Mouse (Mus musculus) hindbrain, embryonic 10.5 days (tissue): ENCODE data around the gene Cela2a. TPM values are rescaled to one million over a fixed set of nuclear protein-coding genes. Genes with fewer than 3 reads are reported as not detected.
"Not testable (repeated sequence)": the region's sequence is repeated elsewhere in the genome, so short reads cannot be mapped to it uniquely, and the experiment has no call there.

Source experiments
- DNase-seq: peaks from one replicate; pipeline ENCODE4 v3.0.0-alpha.2; 2017; ENCODE audit warnings: low spot score
- H3K27ac ChIP-seq: fragments of 300-500 bp; sonication (generic); 2 replicates; pipeline ENCODE4 v1.5.1; 2016; ENCODE audit warnings: mild to moderate bottlenecking, moderate library complexity
- H3K27me3 ChIP-seq: fragments of 300-500 bp; sonication (generic); 2 replicates; pipeline ENCODE4 v1.6.1; 2016; ENCODE audit warnings: mild to moderate bottlenecking; ENCODE audit not compliant: poor library complexity, insufficient read depth, severe bottlenecking
- H3K36me3 ChIP-seq: fragments of 300-500 bp; sonication (generic); 2 replicates; pipeline ENCODE4 v1.6.1; 2016; ENCODE audit warnings: mild to moderate bottlenecking, moderate library complexity
- H3K4me1 ChIP-seq: fragments of 300-500 bp; sonication (generic); replicated peaks from 2 replicates; pipeline ENCODE4 v1.6.1; 2016; ENCODE audit warnings: mild to moderate bottlenecking
- H3K4me3 ChIP-seq: fragments of 300-500 bp; sonication (generic); 2 replicates; pipeline ENCODE4 v1.5.1; 2016; ENCODE audit warnings: mild to moderate bottlenecking, moderate library complexity
- H3K9me3 ChIP-seq: fragments of 300-500 bp; sonication (generic); 2 replicates; pipeline ENCODE4 v1.6.1; 2016; ENCODE audit warnings: mild to moderate bottlenecking, moderate library complexity
- WGBS: fragments of 180-500 bp; shearing (Covaris S2); methylation state at CpG from one replicate; pipeline ENCODE4 v1.1.7; 2016; 5-methylcytosine and 5-hydroxymethylcytosine counted together
- polyA plus RNA-seq: library from polyadenylated mRNA; unstranded; fragments of >200 nt; fragmentation: Nextera tagmentation; extraction: Ambion mirVana; gene quantifications from 2 replicates; pipeline ENCODE4 v1.2.1, GENCODE M21; 2016

The Cela2a gene
- polyA plus RNA-seq, 1 experiment from 2014 or later = not detected

GRCm38 (mm10) chr4:141792554-141793281 is 33.2 kb downstream of the Cela2a start:
- 11% methylated on average over 10 of the region's 10 CpGs for WGBS
- no peak for DNase-seq
- H3K27ac ChIP-seq = peak overlapping the region; percentile 93
- H3K36me3 ChIP-seq = peaks cover 20% of the 10 kb centered on the region
- H3K9me3 ChIP-seq = no peaks in the 10 kb centered on the region
- H3K4me1 ChIP-seq = peaks cover 38% of the 10 kb centered on the region
- peak overlapping the region; percentile 78 for H3K4me3 ChIP-seq
- no peaks in the 10 kb centered on the region for H3K27me3 ChIP-seq

GRCm38 (mm10) chr4:141791951-141792350 is 34.0 kb downstream of the Cela2a start:
- DNase-seq = no peak
- no peaks in the 10 kb centered on the region for H3K9me3 ChIP-seq
- peaks cover 20% of the 10 kb centered on the region for H3K36me3 ChIP-seq
- WGBS = 84% methylated on average over 8 of the region's 8 CpGs
- H3K27me3 ChIP-seq = no peaks in the 10 kb centered on the region
- peaks cover 38% of the 10 kb centered on the region for H3K4me1 ChIP-seq
- no peak overlapping the region for H3K27ac ChIP-seq
- H3K4me3 ChIP-seq = no peak overlapping the region

- WGBS = 87% methylated on average over 7 of the region's 7 CpGs
Observed at GRCm38 (mm10) chr4:141791486-141791885, 34.5 kb downstream of the Cela2a start.

GRCm38 (mm10) chr4:141790524-141790990 is 35.4 kb downstream of the Cela2a start, which contains the start of gene Dnajc16:
Gene Dnajc16, minus strand, starts transcription at chr4:141790931.
- Histone ChIP-seq H3K9me3 (no peaks in the 10 kb centered on the region), H3K27ac (peak within 1 kb of the TSS; percentile 95), H3K27me3 (no peaks in the 10 kb centered on the region), H3K4me1 (peaks cover 36% of the 10 kb centered on the region), H3K36me3 (peaks cover 24% of the 10 kb centered on the region), H3K4me3 (peak within 1 kb of the TSS; percentile 92)
- DNase-seq = peak; percentile 99
- under 1% methylated on average over 42 of the region's 42 CpGs for WGBS

More at GRCm38 (mm10) chr4:141791486-141791885, 34.5 kb downstream of the Cela2a start:
- Histone ChIP-seq H3K9me3 (no peaks in the 10 kb centered on the region), H3K27me3 (no peaks in the 10 kb centered on the region), H3K4me3 (no peak overlapping the region), H3K27ac (no peak overlapping the region), H3K4me1 (peaks cover 37% of the 10 kb centered on the region), H3K36me3 (peaks cover 20% of the 10 kb centered on the region)
- DNase-seq = no peak

GRCm38 (mm10) chr4:141789564-141790218 is 36.3 kb downstream of the Cela2a start:
- H3K36me3 ChIP-seq = peaks cover 33% of the 10 kb centered on the region
- no peaks in the 10 kb centered on the region for H3K27me3 ChIP-seq
- H3K4me1 ChIP-seq = peaks cover 29% of the 10 kb centered on the region
- peak; percentile 5 for DNase-seq
- peak overlapping the region; percentile 95 for H3K27ac ChIP-seq
- WGBS = 57% methylated on average over 3 of the region's 3 CpGs
- no peaks in the 10 kb centered on the region for H3K9me3 ChIP-seq
- H3K4me3 ChIP-seq = peak overlapping the region; percentile 92

GRCm38 (mm10) chr4:141787462-141787861 is 38.5 kb downstream of the Cela2a start:
- H3K36me3 ChIP-seq = peaks cover 55% of the 10 kb centered on the region
- 94% methylated on average over 7 of the region's 7 CpGs for WGBS

GRCm38 (mm10) chr4:141787046-141787445 is 38.9 kb downstream of the Cela2a start:
- Histone ChIP-seq H3K4me1 (peaks cover 13% of the 10 kb centered on the region), H3K9me3 (no peaks in the 10 kb centered on the region)
- WGBS = 88% methylated on average over 6 of the region's 6 CpGs

More at GRCm38 (mm10) chr4:141787462-141787861, 38.5 kb downstream of the Cela2a start:
- Histone ChIP-seq H3K27me3 (no peaks in the 10 kb centered on the region), H3K4me1 (peaks cover 14% of the 10 kb centered on the region), H3K9me3 (no peaks in the 10 kb centered on the region), H3K27ac (no peak overlapping the region), H3K4me3 (no peak overlapping the region)
- DNase-seq = no peak

GRCm38 (mm10) chr4:141786141-141786540 is 39.8 kb downstream of the Cela2a start:
- Histone ChIP-seq H3K36me3 (peaks cover 69% of the 10 kb centered on the region), H3K9me3 (no peaks in the 10 kb centered on the region), H3K4me1 (peaks cover 12% of the 10 kb centered on the region), H3K27ac (no peak overlapping the region), H3K4me3 (no peak overlapping the region), H3K27me3 (no peaks in the 10 kb centered on the region)
- WGBS = 91% methylated on average over 13 of the region's 13 CpGs
- no peak for DNase-seq

More at GRCm38 (mm10) chr4:141787046-141787445, 38.9 kb downstream of the Cela2a start:
- H3K27me3 ChIP-seq = no peaks in the 10 kb centered on the region
- H3K36me3 ChIP-seq = peaks cover 60% of the 10 kb centered on the region
- no peak overlapping the region for H3K27ac ChIP-seq
- H3K4me3 ChIP-seq = no peak overlapping the region
- no peak for DNase-seq

- Histone ChIP-seq H3K9me3 (no peaks in the 10 kb centered on the region), H3K27me3 (no peaks in the 10 kb centered on the region), H3K27ac (no peak overlapping the region), H3K4me3 (no peak overlapping the region), H3K4me1 (peaks cover 5% of the 10 kb centered on the region), H3K36me3 (peaks cover 82% of the 10 kb centered on the region)
- DNase-seq = no peak
- WGBS = 90% methylated on average over 5 of the region's 5 CpGs
Observed at GRCm38 (mm10) chr4:141784835-141785234, 41.1 kb downstream of the Cela2a start.

- no peak for DNase-seq
- H3K4me1 ChIP-seq = no peaks in the 10 kb centered on the region
- H3K27me3 ChIP-seq = no peaks in the 10 kb centered on the region
- 96% methylated on average over 8 of the region's 8 CpGs for WGBS
- no peak overlapping the region for H3K27ac ChIP-seq
- no peak overlapping the region for H3K4me3 ChIP-seq
- no peaks in the 10 kb centered on the region for H3K9me3 ChIP-seq
- peaks cover 100% of the 10 kb centered on the region for H3K36me3 ChIP-seq
Observed at GRCm38 (mm10) chr4:141781201-141781985, 44.6 kb downstream of the Cela2a start.

GRCm38 (mm10) chr4:141779828-141780227 is 46.1 kb downstream of the Cela2a start:
- no peaks in the 10 kb centered on the region for H3K9me3 ChIP-seq
- no peaks in the 10 kb centered on the region for H3K4me1 ChIP-seq
- H3K27ac ChIP-seq = no peak overlapping the region
- peaks cover 100% of the 10 kb centered on the region for H3K36me3 ChIP-seq
- H3K4me3 ChIP-seq = no peak overlapping the region
- no peaks in the 10 kb centered on the region for H3K27me3 ChIP-seq
- WGBS = 94% methylated on average over 8 of the region's 8 CpGs
- no peak for DNase-seq

GRCm38 (mm10) chr4:141773019-141773418 is 52.9 kb downstream of the Cela2a start:
- WGBS = 86% methylated on average over 4 of the region's 4 CpGs
- H3K4me3 ChIP-seq, DNase-seq, H3K9me3 ChIP-seq, H3K27me3 ChIP-seq, H3K27ac ChIP-seq, H3K4me1 ChIP-seq: not testable (repeated sequence)
- H3K36me3 ChIP-seq = peaks cover 100% of the 10 kb centered on the region
